Mouse (Mus musculus) forebrain, embryonic 13.5 days (tissue): ENCODE measurements around the gene Rxra. TPM values are rescaled to one million over a fixed set of nuclear protein-coding genes. Genes with fewer than 3 reads are reported as not detected.

ENCODE experiments used
- ATAC-seq: fragments of 200-750 bp; cut with Nextera tagmentation; 2 replicates; pipeline ENCODE4 v1.8.0; 2017
- H3K27ac ChIP-seq: fragments of 300-500 bp; sonication (generic); 2 replicates; pipeline ENCODE4 v1.5.1; 2015; ENCODE audit warnings: inconsistent platforms, mild to moderate bottlenecking, moderate library complexity
- H3K27me3 ChIP-seq: fragments of 300-500 bp; sonication (generic); 2 replicates; pipeline ENCODE4 v1.6.1; 2015; ENCODE audit warnings: mild to moderate bottlenecking, inconsistent platforms
- H3K36me3 ChIP-seq: fragments of 300-500 bp; sonication (generic); 2 replicates; pipeline ENCODE4 v1.6.1; 2015; ENCODE audit warnings: mild to moderate bottlenecking, inconsistent platforms; ENCODE audit not compliant: poor library complexity, severe bottlenecking
- H3K4me1 ChIP-seq: fragments of 300-500 bp; sonication (generic); 2 replicates; pipeline ENCODE4 v1.6.1; 2015; ENCODE audit warnings: inconsistent platforms
- H3K4me2 ChIP-seq: fragments of 300-500 bp; sonication (generic); 2 replicates; pipeline ENCODE4 v1.6.1; 2015; ENCODE audit warnings: inconsistent platforms, mild to moderate bottlenecking, moderate library complexity
- H3K4me3 ChIP-seq: fragments of 300-500 bp; sonication (generic); 2 replicates; pipeline ENCODE4 v1.5.1; 2015; ENCODE audit warnings: mild to moderate bottlenecking, inconsistent platforms
- H3K9ac ChIP-seq: fragments of 300-500 bp; sonication (generic); 2 replicates; pipeline ENCODE4 v1.6.1; 2015; ENCODE audit warnings: mild to moderate bottlenecking, inconsistent platforms
- H3K9me3 ChIP-seq: fragments of 300-500 bp; sonication (generic); replicated peaks from 2 replicates; pipeline ENCODE4 v1.6.1; 2016; ENCODE audit warnings: inconsistent platforms
- WGBS: fragments of 180-500 bp; shearing (Covaris S2); methylation state at CpG from one replicate; pipeline ENCODE4 v1.1.7; 2015; 5-methylcytosine and 5-hydroxymethylcytosine counted together
- polyA plus RNA-seq: library from polyadenylated mRNA; unstranded; fragments of >200 nt; fragmentation: Nextera tagmentation; extraction: Ambion mirVana; gene quantifications from 2 replicates; pipeline ENCODE4 v1.2.1, GENCODE M21; 2015

Gene Rxra
- polyA plus RNA-seq, 1 experiment from 2014 or later: 4.3 TPM

DNA sequence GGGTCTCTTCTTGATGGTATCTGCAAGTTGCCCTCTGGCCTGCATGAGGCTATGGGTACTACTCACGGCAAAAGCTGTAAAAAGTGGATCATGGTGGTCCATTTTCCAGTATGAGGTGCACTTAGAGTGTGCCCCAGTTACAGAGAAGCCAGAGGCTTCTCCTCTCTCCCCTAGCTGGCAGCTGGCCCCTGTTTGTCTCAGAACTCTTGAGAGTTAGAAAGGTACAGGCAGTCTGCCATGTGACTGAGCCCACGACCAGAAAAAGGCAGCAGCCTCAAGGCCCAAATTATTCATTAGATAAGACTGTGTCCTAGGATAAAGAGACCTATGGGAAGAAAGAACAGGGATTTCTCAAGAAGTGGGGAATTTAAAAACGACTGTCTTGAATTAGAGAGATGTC, 30.8 kb upstream of the Rxra start:
- H3K36me3 ChIP-seq: no peaks in the 10 kb centered on the region
- peaks cover 13% of the 10 kb centered on the region for H3K4me1 ChIP-seq
- H3K27me3 ChIP-seq: no peaks in the 10 kb centered on the region
- H3K4me2 ChIP-seq: no peak overlapping the region
- no peaks in the 10 kb centered on the region for H3K9me3 ChIP-seq
- no peak overlapping the region for H3K9ac ChIP-seq
- H3K4me3 ChIP-seq: no peak overlapping the region
- H3K27ac ChIP-seq: no peak overlapping the region
- ATAC-seq: no peak
- 56% methylated on average over 3 of the region's 3 CpGs for WGBS

DNA sequence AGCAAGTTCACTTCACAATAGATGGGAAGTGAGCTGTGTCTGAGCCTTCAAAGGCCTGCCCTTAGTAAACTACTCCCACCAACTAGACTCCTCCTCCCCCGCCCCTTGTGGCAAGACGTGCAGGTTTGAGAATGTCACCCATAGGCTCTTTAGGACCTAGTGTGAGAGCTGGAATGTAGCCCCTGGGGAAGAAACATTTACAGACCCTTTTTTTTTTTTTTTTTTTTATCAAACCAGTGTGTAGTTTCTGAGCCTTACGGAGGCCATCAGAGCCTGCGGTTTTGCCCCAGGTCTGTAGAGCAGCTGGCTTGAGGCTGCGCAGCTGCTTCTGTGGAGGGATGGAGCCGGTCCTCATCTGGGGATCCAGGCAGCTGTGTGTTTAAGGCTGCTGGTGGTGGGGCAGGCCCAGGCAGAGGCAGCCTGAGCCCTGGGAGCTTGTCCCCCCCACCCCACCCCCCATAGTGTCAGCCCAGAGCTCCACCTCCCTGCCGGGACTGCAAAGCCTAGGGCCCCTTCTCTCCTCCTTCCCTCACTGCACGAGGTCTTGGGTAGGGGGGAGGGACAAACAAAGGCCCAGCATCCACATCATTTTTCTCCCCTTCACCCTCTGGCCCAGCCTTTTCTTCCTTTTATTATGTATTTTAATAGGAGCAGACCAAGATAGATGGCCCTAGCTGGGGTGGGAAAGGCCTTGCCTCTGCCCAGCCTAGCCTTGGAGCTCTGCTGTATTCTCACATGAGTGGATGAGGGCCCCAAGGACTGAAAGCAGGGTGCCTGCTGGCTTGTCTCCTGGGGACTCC, 26.2 kb upstream of the Rxra start:
- H3K36me3 ChIP-seq: no peaks in the 10 kb centered on the region
- no peaks in the 10 kb centered on the region for H3K9me3 ChIP-seq
- H3K4me1 ChIP-seq: peaks cover 9% of the 10 kb centered on the region
- H3K9ac ChIP-seq: no peak overlapping the region
- ATAC-seq: no peak
- H3K4me2 ChIP-seq: no peak overlapping the region
- 19% methylated on average over 8 of the region's 8 CpGs for WGBS
- no peak overlapping the region for H3K4me3 ChIP-seq
- no peaks in the 10 kb centered on the region for H3K27me3 ChIP-seq
- H3K27ac ChIP-seq: peak overlapping the region; percentile 10; the same call in 1 of the 2 replicates

DNA sequence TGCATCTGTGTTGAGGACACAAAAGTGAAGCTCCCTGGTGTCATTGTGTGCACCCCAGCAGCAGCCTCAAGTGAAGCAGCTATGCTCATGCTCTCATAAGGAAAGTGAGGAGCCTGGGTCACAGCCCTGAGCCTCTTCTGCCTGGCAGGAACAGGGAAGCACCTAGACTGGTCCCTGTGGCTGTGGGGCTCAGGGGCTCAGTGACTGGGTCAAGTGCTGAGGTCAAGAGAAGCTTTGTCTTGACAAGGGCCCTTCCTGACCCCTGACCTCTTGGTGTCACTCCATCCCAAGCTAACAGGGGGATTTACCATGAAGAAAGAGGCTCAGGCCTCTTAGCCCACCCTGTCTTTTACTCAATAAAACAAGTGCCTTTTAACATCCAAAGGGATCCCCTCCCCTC, 25.2 kb upstream of the Rxra start:
- no peak overlapping the region for H3K4me2 ChIP-seq
- peaks cover 9% of the 10 kb centered on the region for H3K4me1 ChIP-seq
- 0 out of 2 replicates have a peak, but pooled peaks cover under 1% of the 10 kb centered on the region for H3K27me3 ChIP-seq
- ATAC-seq: no peak
- no peaks in the 10 kb centered on the region for H3K9me3 ChIP-seq
- H3K4me3 ChIP-seq: no peak overlapping the region
- H3K9ac ChIP-seq: no peak overlapping the region
- H3K36me3 ChIP-seq: no peaks in the 10 kb centered on the region
- H3K27ac ChIP-seq: no peak overlapping the region

DNA sequence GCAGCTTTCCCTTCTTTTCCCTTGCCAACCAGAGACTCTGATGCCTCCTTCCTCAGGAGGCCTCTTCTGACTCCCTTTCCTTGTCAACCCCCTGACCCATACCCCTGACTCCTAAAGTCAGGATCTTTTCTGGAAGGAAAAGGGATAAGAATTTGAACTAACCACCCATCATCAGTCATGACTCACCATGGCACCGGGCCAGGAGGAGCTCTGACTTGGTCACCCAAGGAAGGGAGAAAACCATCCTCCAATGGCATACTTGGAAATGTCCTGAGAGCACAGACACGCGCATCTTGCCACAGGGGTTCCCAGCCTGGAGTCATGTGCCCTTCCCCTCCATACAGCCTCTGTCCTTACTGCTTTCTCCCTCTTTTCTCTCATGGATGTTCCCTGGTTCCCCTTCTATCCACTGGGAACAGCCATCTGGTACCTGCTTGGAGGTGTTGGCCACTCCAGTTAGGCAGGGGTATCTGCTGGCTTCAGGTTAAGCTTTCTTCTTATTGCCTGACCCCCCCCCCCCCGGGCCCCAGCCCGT, 22.7 kb upstream of the Rxra start:
- ATAC-seq: no peak
- H3K27me3 ChIP-seq: 0 out of 2 replicates have a peak, but pooled peaks cover 3% of the 10 kb centered on the region

DNA sequence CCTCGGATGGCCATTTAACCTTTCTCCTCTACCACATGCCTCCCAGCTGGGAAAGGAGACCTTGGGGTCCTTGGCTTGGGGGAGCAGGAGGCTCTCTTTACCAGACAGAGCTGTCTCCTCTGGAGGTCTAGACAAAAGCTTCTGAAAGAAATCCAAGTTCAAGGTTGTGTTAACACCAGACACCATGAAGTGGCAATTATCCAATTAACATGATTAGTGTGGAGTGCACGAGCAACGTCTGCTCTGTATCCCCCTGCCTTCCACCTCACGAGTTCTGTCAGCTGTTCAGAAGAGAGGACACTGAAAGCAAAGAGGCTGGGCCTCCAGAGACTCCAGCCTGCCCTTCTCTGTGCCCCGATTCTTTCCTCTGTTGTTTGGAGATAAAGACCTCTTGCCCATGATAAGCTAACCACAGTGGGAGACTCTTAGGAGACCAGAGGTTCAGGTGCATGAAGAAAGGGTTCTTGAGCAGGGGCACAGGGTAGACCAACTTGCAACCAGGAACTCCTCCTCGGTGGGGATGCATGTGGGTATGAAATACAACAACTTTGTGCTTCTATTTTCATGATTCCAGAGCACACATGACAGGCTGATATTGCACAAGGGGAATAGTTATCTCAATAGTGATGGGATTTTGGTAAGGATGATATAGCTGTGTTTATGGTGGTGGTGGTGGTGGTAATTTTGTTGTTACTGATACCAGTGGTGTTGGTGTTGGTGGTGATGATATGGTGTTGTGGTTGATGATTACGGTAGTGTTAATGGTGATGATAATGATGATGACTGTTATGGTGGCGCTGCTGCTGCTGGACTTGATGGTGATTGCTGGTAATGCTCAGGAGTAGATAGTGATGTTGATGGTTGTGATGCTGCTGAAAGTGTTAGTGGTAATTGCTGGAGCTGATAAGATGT, 21.7 kb upstream of the Rxra start:
- Histone ChIP-seq H3K9me3 (no peaks in the 10 kb centered on the region), H3K9ac (no peak overlapping the region), H3K4me1 (peaks cover 8% of the 10 kb centered on the region), H3K27me3 (0 out of 2 replicates have a peak, but pooled peaks cover 3% of the 10 kb centered on the region), H3K4me2 (no peak overlapping the region), H3K4me3 (no peak overlapping the region), H3K36me3 (no peaks in the 10 kb centered on the region), H3K27ac (no peak overlapping the region)
- WGBS: 55% methylated on average over 8 of the region's 8 CpGs
- no peak for ATAC-seq

More for the DNA sequence above, 22.7 kb upstream of the Rxra start:
- peaks cover 9% of the 10 kb centered on the region for H3K4me1 ChIP-seq
- 69% methylated on average over 5 of the region's 5 CpGs for WGBS
- H3K9ac ChIP-seq: no peak overlapping the region
- H3K27ac ChIP-seq: no peak overlapping the region
- no peak overlapping the region for H3K4me2 ChIP-seq
- H3K4me3 ChIP-seq: no peak overlapping the region
- H3K36me3 ChIP-seq: no peaks in the 10 kb centered on the region
- no peaks in the 10 kb centered on the region for H3K9me3 ChIP-seq

DNA sequence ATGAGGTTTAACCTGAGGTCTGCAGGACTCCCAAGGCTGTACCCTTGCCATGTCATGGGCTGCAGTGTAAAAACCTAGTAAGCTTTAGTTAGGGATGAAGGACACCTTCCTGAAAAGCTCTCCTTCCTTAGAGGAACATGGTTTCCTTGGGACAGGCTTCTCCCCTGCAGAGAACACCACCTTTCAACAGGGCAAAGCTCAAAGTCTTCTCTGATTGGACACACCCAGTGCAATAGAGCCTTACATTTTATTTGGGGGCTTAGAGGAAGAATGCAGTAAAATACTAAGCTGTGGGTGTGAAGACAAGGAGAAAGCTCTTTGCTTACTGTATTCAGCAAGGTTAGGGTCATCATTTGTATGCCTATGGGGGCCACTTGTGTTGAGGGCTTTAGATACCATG, 19.7 kb upstream of the Rxra start:
- no peaks in the 10 kb centered on the region for H3K4me1 ChIP-seq
- no peaks in the 10 kb centered on the region for H3K36me3 ChIP-seq
- H3K27ac ChIP-seq: no peak overlapping the region
- H3K9me3 ChIP-seq: no peaks in the 10 kb centered on the region; the same call in 1 of the 2 replicates
- H3K9ac ChIP-seq: no peak overlapping the region
- H3K4me2 ChIP-seq: no peak overlapping the region
- no peak for ATAC-seq
- H3K4me3 ChIP-seq: no peak overlapping the region
- H3K27me3 ChIP-seq: 0 out of 2 replicates have a peak, but pooled peaks cover 3% of the 10 kb centered on the region

DNA sequence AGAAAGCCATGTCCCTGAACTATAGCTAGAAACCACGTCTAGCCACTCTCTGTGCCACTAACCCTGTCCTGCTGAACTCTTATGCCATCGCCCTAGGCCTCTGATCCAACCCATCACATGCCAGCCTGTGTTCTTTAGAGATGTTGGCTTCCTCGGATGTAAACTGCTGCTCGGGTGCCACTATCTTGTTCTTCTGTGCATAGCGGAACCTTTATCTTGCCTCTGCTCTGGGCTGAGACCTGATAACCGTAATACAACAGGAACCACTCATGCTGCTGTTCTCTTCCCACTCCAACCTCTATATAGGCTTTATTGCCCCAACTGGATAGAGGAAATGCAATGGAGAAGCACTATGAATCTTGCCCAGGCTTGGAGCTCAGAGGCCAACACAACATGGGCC, 11.0 kb upstream of the Rxra start:
- H3K27me3 ChIP-seq: peaks cover 20% of the 10 kb centered on the region; the same call in 1 of the 2 replicates

DNA sequence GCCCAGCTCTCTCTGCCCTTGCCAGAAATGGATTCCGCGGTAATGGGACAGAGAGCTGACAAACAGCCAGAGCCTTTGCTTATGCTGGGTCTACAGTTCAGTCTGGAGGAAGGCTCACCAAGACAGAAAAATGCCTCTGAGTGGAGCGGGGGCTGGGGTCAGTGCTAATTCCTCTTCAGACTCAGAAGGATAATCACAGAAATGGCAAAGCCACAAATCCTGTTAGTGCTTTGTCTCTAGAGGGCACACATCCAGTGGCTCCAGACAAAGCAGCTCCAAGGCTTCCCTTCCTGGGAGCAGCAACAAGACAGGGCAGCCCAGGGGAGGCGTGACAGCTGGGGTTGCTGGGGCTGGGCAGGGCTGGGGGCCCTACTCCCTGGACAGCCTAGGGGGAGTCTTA, 9.5 kb upstream of the Rxra start:
- Histone ChIP-seq H3K4me3 (no peak overlapping the region), H3K27me3 (peaks cover 20% of the 10 kb centered on the region; the same call in 1 of the 2 replicates), H3K4me1 (peaks cover 24% of the 10 kb centered on the region), H3K36me3 (no peaks in the 10 kb centered on the region), H3K9me3 (no peaks in the 10 kb centered on the region), H3K27ac (no peak overlapping the region), H3K9ac (no peak overlapping the region), H3K4me2 (no peak overlapping the region)
- ATAC-seq: no peak
- 24% methylated on average over 4 of the region's 4 CpGs for WGBS

More for the DNA sequence above, 11.0 kb upstream of the Rxra start:
- Histone ChIP-seq H3K27ac (no peak overlapping the region), H3K9ac (no peak overlapping the region), H3K4me3 (no peak overlapping the region), H3K9me3 (no peaks in the 10 kb centered on the region; the same call in 1 of the 2 replicates), H3K4me2 (no peak overlapping the region), H3K4me1 (peaks cover 10% of the 10 kb centered on the region), H3K36me3 (no peaks in the 10 kb centered on the region)
- ATAC-seq: no peak
- WGBS: 90% methylated on average over 6 of the region's 6 CpGs

DNA sequence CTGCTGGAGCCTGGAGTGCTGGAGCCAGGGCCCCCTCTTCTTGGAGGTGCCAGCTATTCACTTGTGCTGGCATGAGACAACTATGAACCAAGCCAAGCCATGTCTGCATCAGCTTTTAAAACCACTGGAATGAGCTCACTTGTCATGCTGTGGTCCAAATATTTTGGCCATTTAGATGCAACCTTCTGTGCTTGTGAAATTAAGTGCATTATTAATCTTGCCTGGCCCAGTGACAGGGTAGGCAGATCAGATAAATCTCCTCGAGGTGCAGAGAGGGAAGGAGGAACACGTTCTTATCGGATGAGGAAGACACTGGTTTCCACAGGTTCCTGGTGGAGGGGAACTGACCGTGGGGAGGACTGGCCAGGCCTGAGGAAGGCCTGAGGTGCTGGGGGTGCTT, 8.6 kb upstream of the Rxra start:
- peaks cover 22% of the 10 kb centered on the region; the same call in 1 of the 2 replicates for H3K27me3 ChIP-seq
- no peaks in the 10 kb centered on the region for H3K36me3 ChIP-seq
- ATAC-seq: no peak
- 80% methylated on average over 4 of the region's 4 CpGs for WGBS
- no peak overlapping the region for H3K4me3 ChIP-seq
- H3K4me2 ChIP-seq: no peak overlapping the region
- H3K4me1 ChIP-seq: peaks cover 33% of the 10 kb centered on the region
- no peak overlapping the region for H3K27ac ChIP-seq
- no peaks in the 10 kb centered on the region for H3K9me3 ChIP-seq
- no peak overlapping the region for H3K9ac ChIP-seq

DNA sequence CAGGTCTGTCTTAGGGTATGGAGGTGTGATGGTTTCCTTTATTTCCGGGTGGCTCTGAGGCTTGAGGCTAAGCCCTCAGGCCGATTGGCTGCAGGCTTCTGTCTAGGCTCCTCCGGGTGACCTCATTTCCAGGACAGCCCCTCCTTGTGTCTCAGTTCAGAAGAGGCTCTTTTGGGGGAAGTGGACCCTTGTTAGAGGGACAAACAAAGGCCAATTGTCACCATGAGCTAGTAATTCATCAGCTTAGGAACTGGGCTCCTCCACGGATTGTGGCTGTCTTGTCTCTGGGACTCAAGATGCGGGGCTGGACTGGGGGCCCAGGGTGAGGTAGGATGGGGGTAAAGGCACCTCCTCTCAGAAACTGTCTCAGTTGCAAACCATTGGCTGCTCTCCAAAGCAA, 5.5 kb upstream of the Rxra start:
- no peaks in the 10 kb centered on the region for H3K9me3 ChIP-seq
- WGBS: 18% methylated on average over 5 of the region's 5 CpGs
- H3K27me3 ChIP-seq: peaks cover 14% of the 10 kb centered on the region
- H3K4me2 ChIP-seq: no peak overlapping the region
- H3K27ac ChIP-seq: no peak overlapping the region
- ATAC-seq: no peak
- H3K36me3 ChIP-seq: no peaks in the 10 kb centered on the region
- no peak overlapping the region for H3K9ac ChIP-seq
- H3K4me3 ChIP-seq: no peak overlapping the region
- peaks cover 33% of the 10 kb centered on the region for H3K4me1 ChIP-seq

DNA sequence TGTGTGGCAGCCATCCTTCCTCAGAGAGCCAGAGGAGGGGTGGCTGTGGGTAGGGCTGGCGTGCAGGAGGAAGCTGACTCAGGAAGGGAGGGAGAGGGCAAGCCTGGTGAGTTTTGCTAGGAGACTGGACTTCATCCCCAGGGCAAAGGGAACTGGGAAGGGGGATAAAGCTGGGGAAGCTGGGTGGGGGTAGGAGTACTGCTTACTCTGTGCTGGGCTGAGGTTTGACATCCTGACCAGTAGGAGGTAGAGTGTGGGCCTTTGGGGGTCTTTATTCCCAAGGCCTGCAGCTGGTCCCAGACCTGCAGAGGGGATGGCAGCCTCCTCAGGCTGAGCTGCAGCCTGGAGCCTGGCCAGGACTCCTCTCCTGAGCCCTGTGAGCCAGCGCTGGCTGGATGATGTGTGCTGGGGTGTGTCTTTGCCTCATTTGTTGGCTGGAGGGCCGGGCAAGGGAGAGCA, 4.6 kb upstream of the Rxra start:
- 9% methylated on average over 3 of the region's 3 CpGs for WGBS
- 0 out of 2 replicates have a peak overlapping the region, but pooled peaks have one; percentile 4 for H3K4me2 ChIP-seq
- H3K9ac ChIP-seq: peak overlapping the region; percentile 34; the same call in 1 of the 2 replicates
- no peak overlapping the region for H3K4me3 ChIP-seq
- no peaks in the 10 kb centered on the region for H3K36me3 ChIP-seq
- peaks cover 14% of the 10 kb centered on the region for H3K27me3 ChIP-seq
- no peaks in the 10 kb centered on the region for H3K9me3 ChIP-seq
- H3K4me1 ChIP-seq: peaks cover 37% of the 10 kb centered on the region
- peak overlapping the region; percentile 31; the same call in 1 of the 2 replicates for H3K27ac ChIP-seq
- 0 out of 2 replicates have a peak, but pooled peaks have one; percentile 22 for ATAC-seq
